Mouse (Mus musculus): ENCODE data around the gene Arid3b.

Arid3b gene

GRCm38 (mm10) chr9:57829812-57830557 lies 6.6 kb downstream of the Arid3b start:
- no peak for DNase-seq (ENCODE audit: inconsistent ontology term)

GRCm38 (mm10) chr9:57823397-57823796 lies 13.2 kb downstream of the Arid3b start:
- no peak for DNase-seq (ENCODE audit: inconsistent ontology term)

- no peak for DNase-seq (ENCODE audit: inconsistent ontology term)
Measured at GRCm38 (mm10) chr9:57822812-57823211, 13.8 kb downstream of the Arid3b start.

DNA sequence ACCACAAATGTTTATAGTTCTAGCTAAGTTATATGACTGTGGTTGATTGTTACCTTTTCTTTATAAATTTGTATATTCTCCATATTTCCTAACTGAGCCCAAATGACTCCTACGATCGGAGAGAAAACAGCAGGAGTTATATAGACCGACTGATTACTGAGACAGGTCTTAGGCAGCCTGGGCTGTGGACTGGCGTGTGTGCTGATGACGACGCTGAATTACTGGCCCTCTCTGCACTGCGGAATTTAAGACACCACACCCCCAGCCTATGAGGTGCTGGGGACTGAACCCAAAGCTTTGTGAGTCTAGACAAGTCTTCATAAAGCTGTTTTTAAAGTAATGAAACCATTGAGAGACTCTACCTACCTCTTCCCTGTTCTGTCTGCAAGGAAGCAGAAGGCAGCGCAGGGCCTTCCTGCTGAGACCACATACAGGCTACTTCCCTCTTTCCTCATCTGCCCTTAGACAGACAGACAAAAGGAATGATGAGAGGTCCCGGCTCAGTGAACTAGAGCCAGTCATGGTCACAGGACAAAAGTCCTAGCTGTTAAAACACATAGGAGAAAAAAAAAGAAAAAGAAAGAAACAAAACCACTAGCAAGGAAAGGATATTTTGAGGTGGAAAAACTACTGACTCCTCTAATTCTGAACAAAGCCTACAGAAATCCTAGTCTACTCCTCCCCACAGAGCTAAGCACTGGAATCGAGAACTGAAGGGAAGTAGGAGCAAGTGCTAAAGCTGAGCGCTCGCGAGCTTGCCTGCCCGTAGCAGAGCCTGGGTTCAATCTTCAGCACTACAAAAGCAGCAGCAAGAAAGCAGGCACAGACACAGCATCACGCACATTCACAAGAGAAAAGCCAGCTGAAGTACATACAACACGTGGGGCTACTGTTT lies 16.2 kb downstream of the Arid3b start:
- DNase-seq (ENCODE audit: inconsistent ontology term) = no peak

DNA sequence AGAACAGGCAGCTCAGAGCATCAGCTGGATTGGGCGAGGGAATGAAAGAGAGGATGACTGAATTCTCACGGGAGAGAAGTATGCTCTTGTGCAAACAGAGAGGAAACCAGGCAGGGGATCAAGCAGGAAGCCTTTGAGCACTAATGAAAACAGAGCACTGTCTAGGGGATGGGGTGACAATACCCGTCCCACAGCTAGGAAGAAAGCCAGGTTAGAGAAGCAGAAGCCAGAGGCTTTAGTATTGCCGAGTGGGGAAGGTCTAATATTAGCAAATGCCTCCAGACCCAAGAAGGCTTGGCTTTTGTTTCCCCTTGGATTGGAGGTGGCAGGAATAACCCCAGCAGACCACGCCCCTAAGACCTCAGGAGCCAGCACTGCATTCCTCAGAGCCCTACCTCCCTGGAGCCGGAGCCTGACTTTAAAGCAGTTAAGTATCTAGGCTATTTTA lies 19.3 kb downstream of the Arid3b start:
- peak; percentile 40 for DNase-seq (ENCODE audit: inconsistent ontology term)

DNA sequence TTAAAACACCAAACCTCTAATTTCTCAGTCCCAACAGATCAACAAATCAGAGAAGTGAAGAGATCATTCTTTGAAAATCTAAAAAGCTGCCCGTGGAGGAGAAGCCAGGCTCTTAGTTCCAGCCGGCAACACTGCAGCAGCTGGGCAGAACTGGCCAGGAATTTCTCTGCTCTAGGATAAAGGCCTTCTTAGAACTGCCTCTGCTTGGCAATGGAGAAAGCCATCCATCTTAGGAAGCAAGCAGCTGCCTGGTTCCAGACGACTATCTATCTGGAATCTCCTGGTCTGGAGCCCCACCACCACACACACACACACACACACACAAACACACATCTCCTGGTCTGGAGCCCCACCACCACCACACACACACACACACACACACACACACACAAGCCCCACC lies 21.7 kb downstream of the Arid3b start:
- DNase-seq (ENCODE audit: inconsistent ontology term) = no peak

GRCm38 (mm10) chr9:57814014-57814413 lies 22.6 kb downstream of the Arid3b start:
- DNase-seq (ENCODE audit: inconsistent ontology term) = no peak

DNA sequence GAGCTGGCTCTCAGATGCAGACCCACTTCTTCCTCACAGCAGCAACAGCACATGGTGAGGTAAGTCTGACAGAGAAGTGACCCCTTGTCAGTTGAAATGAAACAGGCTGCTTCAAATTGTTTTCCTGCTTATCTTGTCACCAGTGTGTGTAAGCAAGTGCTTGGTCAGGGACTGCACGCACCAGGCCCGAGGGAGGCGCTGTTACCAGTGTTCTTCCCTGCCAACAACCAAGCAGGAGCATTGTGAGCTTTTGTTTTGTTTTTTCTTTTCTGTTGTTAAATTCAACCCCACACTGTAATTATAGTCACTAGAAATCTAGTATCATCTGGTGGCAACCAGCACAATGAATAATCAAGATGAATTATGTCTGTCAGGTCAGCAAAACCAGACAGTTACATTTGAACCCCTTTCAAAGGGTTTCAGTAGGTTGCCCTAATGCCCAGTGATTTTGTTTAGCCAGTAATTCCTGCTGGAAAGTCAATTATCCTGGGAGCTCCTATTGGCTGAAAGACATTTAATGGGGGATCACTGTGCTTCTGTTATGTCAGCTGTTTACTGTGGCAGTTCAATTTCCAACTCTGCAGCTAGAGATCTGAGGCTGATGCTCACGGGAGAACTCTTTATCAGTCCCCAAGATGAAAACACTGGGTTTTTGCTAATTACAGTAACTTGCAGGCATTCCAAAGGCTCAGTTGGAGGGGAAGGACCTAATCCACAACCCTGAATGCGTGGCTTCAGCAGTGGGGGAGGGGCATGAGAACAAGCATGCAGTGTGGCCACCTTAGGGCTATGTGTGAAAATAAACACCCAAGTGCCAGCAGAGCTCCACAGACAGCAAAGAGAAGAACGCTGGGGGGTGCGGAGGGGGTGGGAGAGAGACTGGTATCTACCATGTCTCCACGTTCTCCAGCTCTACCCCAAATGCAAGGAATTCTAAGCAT lies 24.5 kb downstream of the Arid3b start:
- no peak for DNase-seq (ENCODE audit: inconsistent ontology term)

DNA sequence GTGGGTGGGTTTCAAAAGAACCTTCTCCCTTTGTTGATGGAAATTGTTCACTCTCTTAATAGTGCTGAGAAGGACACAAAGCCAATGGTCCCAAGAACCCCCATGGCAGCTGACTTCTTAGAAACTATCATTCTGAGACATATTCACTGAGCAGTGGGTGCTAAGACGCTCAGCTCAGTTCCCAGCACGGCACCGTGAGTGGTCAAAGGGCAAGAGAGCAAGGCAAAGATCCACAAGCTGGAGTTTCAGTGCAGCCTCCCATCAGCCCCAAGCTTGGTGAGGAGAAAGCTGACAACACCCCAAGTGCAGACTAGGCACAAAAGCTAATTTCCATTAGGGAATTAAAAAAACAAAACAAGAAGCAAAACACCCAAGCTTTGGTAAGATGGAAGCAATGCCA lies 25.9 kb downstream of the Arid3b start:
- DNase-seq (ENCODE audit: inconsistent ontology term) = no peak

DNA sequence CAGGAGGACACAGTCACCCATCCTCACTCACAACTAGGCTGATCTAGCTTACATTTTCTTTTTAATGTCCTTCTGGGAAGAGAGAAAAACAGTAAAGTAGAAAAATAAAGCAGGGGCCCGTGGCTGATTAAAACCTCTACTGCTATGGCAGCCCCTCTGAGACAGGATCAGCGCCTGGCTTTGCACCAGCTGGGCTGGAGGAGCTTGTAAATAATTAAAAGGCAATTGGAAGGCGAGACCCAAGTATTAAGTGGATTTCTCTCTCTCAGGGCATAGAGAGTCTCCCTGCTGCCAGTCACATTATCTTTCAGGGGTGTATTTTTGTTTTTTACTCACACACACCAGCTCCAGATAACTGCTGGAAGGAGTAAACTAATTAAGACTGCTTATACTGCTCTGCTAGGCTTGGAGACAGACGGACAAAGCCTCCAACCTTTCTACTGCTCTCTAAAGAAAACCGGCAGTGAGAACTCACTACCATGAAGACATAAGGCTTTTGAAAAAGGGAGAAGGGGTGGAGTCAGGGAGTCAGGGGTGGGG lies 27.8 kb downstream of the Arid3b start:
- no peak for DNase-seq (ENCODE audit: inconsistent ontology term)

GRCm38 (mm10) chr9:57807174-57807651 lies 29.4 kb downstream of the Arid3b start:
- no peak for DNase-seq (ENCODE audit: inconsistent ontology term)

DNA sequence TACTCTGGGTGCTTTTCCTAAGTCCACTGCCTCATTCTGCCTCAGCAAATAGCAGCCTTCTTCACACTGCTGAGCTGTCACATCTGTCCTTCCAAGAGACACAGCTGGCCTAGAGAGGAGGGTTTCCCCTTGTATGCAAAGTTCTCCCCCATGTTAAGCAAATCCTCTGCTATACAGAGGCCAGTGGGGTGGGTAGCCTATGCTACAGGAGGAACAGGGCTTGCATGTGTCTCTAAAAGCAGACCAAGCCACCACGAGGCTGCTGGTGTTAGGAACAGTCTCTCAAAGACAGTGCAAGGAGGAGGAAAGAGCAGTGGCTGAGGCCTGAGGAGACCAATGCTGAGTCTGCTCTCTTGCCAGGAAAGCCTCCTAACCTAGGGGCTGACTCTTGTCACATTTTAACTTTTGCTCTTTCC lies 30.5 kb downstream of the Arid3b start:
- no peak for DNase-seq (ENCODE audit: inconsistent ontology term)

DNA sequence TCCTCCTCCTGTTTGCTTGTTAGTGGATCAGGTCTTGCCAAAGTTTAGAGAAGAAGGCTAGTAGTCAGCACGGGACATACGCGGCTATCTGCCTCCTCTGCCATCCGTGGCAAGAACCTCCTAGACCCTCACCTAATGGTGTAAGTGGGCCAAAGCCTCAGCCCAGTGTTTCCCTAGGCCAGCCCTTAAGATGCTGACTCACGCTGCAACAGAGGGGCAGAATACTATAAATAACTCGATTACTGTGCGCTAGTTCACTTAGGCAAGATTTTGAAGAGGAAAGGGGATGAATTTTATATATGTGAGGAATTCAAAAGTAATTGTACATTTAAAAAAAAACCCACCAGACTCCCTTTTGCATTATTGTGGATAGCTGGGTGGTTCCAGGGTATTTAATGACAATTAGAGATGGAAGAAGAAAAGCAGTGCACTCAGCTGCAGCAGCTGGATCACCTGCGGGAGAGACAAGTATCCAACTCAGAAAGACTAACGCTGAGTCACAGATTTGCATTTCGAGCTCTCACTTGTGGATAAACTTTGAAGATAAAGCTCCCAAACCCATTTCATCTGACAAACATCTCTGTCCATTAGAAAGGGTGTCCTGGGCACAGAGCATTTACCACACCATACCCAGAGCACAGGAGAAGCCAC lies 31.4 kb downstream of the Arid3b start:
- DNase-seq (ENCODE audit: inconsistent ontology term) = no peak

- no peak for DNase-seq (ENCODE audit: inconsistent ontology term)
Measured at GRCm38 (mm10) chr9:57803839-57804238, 32.8 kb downstream of the Arid3b start.

GRCm38 (mm10) chr9:57803047-57803446 lies 33.5 kb downstream of the Arid3b start:
- DNase-seq (ENCODE audit: inconsistent ontology term) = no peak

DNA sequence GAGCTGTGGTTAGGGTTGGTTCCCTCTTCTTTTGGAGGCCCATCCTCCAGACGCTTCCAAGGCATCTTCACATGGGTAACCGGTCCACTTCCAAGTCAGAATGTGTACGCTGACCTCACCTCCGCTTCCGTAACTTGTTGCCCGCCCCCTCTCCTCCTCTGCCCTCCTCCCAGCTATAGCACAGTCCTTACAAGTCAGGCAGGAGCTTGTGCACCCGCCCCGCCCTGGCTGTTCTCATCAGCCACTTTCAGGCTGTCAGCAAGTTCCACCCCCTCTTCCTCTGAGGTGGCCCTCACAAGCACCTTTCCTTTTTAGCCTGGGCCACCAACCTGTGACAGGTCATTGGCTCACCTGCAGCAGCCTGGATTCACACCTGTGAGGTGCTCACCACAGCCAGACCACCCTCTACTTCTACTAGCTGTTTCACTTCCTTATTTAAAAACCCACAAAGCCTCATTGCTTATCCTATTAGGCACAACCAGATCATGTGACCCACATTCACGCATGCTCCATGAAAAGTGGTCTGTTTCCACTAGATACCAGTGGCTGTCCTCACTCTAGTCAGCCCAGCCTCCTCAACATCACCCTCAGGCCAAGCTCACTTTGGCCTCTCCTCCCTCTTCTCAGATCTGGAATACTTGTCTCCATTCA lies 36.1 kb downstream of the Arid3b start:
- no peak for DNase-seq (ENCODE audit: inconsistent ontology term)

- DNase-seq (ENCODE audit: inconsistent ontology term) = peak; percentile 64
Measured at GRCm38 (mm10) chr9:57798725-57799253, 37.8 kb downstream of the Arid3b start.

GRCm38 (mm10) chr9:57797456-57797855 lies 39.1 kb downstream of the Arid3b start:
- no peak for DNase-seq (ENCODE audit: inconsistent ontology term)

DNA sequence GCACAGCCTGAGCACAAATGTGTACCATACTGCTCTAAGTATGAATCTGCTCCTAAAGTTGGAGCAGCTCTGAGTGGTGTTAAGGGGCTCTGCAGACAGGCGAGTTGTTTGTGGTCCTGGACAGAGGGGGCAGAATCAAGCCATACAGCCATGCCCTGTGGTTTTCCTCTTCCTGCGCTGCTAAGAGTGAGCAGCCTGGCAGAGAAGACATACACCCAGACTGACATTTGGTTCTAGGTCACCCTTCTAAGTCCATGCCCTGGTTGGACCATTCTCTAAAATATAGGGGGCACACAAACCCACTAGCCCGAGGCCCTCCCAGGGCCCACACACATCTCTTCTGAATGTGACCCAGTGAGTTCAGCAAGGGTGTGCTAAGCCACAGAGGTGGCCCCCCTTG lies 46.9 kb downstream of the Arid3b start:
- DNase-seq (ENCODE audit: inconsistent ontology term) = no peak

DNA sequence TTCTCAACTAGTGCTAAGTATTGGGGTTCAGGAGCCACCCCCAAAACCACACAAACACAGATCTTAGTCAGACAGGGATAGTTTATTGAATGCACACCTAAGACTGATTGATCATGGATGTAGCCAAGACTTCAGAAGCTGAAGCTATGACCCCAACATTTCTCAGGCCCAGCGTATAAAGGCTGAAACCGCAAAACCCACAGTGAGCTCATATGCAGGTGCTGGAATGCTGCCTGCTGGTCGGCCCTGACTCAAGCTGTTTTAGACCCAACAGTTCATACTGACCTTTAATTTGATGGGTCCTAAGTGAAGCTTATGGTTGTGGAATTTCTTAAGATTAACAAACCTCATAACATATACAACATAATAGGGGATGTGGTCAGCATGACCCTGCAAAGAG lies 53.9 kb downstream of the Arid3b start:
- no peak for DNase-seq (ENCODE audit: inconsistent ontology term)

Data from Muller cell, postnatal 12 days (primary cell).